Mouse (Mus musculus) lung, postnatal 14 days (tissue): ENCODE measurements around the gene Zswim3.

Experiments used
- DNase-seq: peaks from one replicate; pipeline ENCODE4 v3.0.0; 2021

Zswim3 gene

DNA sequence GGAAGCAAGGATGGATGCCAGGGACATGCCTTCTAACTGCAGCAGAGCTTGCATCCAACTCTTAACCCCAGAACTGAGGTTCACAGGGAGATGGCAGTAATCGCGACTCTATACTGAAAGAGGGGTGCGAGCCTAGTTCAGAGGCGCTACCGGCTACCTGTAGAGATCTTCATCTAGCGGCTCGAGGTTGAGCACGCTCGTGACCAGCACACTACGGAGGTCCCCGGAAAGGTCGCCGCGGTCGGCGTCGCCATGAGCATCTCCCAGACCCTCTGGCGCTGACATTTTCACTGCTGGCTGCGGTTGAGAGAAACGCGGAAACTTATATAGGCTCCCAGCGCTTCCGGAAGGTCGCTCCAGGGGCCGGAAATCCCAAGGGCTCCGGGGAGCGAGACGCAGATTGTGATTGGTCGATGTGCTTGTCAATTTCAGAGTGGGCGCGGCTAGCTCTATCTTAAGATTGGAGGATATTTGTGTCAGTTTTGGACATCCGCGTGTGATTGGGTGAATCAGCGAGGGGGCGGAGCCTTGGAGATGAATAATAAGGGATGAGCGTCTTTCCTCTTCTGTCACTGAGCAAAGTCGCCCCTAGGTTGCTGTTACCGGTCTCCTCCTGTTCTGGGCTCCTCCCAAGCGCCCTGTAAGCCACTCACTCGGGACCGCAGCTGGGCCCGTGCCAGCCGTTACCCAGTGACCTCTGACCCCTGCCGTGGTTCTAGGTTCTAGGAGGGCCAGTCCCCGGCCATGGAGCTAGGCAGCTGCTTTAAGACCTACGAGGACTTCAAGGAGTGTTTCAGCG is at the start of gene Zswim3, which contains the start of gene Acot8:
Gene Zswim3 (plus strand): TSS at position 566 of the 799 bp plus-strand sequence.
Gene Acot8 (minus strand): TSS at position 350 of the 799 bp plus-strand sequence.
- DNase-seq = peak; percentile 98

DNA sequence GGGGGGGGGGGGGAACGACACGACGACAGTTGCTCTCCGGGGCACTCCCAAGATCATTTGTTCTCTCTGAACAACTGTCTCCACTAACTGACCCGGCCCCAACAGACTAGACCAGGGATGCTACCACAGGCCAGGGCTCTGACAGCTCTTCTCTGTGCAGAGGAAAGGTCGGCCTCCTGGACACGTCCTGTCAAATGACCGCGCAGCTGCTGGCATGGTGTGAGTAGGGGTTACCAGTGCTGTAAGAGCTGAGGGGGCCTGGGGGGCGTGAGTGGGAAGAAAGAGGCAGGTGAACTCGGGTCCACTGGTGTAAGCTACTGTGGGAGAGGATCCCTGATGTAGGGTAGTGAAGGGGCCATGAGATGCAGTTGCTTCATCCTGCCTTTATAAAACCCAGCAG is 47.1 kb upstream of the Zswim3 start:
- no peak for DNase-seq

DNA sequence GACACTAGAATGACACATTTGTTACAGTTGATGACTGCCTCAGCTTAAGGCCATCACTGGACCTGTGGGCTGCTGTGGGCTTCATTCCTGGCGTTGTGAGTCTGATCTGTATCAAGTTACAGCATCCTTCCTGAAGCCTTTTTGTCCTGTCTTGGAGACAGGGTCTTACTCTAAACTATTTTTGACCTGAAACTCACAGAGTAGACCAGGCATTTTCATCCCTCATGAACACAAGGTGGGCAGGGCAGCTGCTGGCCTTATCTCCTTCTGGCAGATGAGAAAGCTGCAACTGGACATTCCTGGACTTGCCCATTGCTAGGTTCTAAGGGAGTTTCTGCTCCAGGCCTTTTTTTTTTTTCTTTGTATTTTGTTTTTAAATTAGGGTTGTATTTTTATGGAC is 46.2 kb upstream of the Zswim3 start:
- DNase-seq = no peak

DNA sequence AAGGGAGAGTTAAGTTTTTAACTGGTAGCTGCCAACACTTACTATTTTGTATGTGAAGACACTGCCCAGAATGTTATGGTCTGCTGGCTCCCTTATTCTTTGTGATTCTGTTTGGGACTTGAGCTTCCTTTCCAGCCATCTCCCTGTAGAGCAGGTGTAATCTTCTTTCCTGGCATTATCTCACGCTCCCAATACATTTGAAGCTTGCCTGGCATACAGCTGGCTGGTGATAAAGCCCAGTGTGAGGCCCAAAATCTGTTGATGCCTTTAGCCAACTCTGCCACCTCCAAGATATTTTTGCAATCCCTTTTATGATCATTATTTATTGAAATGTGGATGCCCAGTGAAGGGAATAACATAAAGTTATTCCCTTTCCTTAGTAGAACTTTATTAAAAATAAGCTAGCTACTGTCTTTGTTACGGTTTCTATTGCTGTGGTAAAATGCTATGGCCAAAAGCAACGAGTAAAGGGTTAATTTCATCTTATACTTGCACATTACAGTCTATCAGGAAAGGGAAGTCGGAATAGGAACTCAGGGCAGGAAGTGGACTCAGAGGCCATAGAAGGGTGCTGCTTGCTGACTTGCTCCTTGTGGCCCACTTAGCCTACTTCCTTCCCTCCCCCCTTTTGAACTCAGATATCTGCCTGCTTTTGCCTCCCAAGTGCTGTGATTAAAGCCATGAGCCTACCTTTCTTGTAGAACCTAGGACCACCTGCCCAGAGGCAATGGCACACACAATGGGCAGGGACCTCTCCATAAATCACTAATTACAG is 44.7 kb upstream of the Zswim3 start:
- no peak for DNase-seq

DNA sequence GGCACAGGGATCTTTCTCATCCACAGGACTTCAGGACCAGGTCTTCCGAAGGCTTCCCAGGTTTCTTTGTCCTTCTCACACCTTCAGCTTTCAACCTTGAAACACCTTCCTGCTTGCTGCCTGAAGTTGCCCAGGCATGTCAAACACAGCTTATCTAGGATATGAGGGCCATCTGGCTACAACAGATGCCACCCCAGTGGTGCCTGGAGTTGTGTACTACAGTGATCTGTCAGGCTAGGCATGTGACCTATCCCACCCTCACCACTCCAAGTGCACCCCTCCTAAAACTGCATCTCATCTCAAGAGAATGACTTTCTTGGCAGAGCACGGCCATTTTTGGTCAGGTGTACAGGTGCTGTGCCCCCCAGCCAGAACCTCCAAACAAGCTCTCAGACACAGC is 43.4 kb upstream of the Zswim3 start:
- no peak for DNase-seq

DNA sequence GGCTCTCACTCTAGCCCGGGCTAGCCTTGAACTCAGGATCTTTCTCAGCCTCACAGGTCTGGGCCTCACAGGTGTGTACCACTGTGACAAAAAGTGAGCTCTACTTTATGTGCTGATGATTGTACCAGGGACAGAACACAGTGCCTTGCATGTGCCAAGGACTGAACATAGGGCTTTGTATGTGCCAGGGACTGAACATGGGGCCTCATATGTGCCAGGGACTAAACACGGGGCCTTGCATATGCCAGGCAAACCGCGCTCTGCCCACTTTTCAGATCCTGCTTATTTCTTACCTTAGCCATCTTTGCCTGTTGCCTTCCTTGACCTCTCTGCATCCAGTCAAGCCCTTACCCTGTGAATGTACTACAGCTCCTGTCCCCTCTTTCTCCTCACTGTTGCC is 42.9 kb upstream of the Zswim3 start:
- DNase-seq = no peak

DNA sequence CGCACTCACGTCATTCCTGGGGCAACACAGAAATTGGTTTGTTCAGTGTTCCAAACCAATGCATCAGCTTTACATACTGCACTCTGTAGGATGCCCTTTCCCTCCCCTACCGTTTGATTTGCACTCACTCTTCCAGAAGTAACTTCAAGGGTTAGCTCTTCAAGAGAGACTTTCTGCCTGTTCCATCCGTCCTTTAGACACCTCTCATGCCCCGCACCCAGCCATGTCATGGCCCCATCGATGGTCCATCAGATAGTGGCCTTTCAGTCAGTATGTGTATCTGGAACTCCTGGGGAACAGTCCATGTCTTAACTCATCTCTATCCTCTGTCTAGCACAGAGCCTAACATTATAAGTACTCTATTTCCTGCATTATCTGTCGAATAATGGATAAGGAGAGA is 42.3 kb upstream of the Zswim3 start:
- no peak for DNase-seq

DNA sequence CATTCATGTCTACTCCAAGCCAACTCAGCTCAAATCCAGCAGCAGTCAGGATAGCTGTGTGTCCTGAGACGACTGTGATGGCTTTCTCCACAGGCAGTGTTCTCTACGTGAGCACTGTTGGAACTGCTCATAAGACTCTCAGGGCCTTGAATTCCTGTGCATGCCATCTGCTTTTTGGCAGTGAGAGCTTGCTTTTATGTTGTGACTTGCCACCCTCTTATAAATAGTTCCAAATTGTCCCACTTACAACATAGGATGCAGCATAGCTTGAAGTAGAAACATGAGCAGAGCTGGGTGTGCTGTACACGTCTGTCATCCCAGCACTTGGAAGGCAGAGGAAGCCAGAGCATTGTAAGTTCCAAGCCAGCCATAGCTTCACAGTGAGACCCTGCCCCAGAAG is 39.1 kb upstream of the Zswim3 start:
- DNase-seq = no peak

DNA sequence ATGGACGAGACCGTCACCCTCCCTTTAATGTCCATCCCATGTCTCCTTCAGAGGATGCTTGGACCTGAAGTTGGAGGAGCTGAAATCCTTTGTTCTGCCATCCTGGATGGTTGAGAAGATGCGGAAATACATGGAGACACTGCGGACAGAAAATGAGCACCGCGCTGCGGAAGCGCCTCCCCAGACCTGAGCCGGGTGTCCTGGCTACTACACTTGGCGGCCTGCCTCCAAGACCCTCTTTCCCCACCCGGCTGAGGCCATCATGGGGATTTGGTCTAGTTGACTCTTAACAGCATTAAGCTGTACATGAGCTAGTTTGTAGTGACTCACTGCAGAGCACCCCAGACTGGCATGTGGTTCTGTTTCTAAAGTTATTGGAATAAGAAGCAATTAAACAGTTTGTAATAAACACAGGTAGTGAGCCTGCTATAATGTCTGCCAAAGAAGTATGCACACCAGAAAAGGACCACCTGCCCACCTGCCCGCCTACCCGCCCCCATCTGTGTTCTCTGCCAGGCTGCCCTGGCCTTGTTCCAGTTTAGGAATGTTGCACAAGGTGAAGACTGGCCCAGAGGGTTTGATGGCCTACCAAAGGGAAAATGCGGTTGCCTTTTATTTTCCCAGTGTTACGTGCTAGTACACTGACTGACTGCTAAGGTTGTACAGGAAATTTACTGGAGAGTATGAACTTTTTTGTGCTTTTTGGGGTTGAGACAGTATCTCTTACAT is 36.9 kb upstream of the Zswim3 start:
- no peak for DNase-seq

DNA sequence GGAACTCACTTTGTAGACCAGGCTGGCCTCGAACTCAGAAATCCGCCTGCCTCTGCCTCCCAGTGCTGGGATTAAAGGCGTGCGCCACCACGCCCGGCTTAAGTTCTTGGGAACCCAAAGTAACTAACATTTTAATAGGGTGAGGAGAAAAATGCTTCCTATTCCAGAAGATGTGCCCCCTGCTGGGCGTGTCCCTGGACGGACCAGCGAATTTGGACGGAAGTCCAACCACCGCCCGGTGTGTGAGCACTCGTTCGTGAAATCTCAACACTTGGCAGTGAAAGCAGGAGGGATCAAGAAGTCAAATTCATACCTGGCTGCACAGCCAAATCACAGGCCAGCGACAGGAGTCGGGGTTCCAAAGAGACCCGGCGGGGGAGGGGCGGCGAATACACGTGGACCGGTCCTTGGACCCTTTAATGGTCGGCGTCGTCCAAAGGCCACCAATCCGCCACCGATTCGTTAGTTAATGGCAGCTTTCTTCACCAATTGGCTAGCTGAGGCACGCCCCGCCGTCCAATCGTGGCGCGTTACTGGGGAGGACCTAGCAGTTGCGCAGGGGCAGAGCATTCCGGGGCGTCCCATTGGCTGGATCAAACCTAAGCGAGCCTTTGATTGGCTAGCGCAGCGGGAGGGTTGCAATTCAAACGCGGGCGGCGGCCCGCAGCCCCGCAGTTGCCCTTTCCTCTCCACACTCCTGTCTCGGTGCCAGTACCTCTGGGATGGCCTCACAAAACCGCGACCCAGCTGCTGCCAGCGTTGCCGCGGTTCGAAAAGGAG is 35.5 kb upstream of the Zswim3 start, which contains the start of gene Ube2c:
Gene Ube2c (plus strand): TSS at position 641 of the 780 bp plus-strand sequence.
- DNase-seq = peak; percentile 98

DNA sequence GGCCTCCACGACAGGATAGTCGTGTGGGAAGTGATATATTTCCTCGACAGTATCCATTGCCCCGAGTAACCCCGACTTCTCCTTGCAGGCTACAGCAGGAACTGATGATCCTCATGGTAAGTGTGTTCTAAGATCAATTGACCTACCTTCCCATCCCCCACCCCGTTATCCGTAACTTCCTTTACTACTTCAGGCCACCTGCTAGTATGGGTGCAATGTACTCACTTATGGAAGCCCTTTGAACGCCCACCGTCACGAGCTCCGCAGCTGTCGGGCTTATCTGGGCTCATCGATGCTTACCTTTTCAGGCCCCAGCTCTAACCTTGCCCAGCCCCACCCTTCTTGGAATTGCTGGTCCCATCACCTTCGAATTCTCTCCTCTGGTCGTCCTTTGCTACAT is 34.6 kb upstream of the Zswim3 start:
- no peak for DNase-seq

DNA sequence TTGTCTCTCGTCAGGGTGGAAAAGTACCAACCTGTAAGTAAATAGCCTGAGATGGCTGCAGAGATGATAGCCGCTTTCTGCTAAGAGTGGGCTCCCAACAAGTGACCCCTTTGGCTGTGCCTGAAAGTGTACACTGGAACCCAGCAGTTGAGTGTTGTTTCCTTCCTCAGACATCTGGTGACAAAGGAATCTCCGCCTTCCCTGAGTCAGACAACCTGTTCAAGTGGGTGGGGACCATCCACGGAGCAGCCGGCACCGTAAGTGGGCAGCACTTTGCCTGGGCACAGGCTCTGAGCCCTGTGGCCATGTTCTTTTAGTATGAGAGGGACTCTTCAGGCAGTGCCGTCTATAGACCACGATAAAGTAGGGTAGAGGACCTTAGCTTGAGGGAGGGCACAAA is 33.8 kb upstream of the Zswim3 start:
- no peak for DNase-seq

DNA sequence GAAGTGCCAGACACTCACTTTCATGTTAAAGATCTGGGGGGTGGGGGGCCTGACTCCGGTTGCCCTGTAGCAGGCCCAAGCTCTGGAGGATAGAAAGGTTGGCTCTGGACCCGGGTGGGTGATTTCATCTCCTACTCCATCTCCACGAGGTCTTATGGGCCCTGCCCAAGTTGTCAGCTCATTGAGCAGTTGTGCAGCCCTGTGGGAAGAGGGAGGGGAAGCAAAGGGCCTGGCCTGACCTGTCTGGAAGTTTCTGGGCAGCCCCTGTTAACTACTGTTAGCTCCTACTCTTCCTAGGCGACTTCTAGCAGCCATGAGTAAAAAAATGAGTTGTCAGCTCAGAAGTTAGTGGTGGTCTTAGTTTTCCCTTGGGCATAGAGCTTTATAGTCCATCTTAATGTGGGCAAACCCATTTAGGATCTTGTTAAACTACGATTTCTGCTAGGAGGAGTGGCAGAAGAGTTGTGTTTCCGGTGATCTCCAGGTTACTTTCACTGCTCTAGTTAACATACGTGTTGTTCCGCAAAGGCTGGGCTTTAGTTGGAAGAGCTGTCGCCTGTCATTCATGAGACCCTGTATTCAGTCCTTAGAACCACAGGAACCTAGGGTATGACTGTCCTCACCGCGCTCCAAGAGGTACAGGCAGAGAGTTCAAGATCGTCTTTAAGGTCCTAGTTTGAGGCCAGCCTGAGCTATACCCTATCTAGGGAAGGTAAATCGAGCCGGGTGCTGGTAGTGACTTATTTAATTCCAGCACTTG is 31.5 kb upstream of the Zswim3 start:
- DNase-seq = no peak

DNA sequence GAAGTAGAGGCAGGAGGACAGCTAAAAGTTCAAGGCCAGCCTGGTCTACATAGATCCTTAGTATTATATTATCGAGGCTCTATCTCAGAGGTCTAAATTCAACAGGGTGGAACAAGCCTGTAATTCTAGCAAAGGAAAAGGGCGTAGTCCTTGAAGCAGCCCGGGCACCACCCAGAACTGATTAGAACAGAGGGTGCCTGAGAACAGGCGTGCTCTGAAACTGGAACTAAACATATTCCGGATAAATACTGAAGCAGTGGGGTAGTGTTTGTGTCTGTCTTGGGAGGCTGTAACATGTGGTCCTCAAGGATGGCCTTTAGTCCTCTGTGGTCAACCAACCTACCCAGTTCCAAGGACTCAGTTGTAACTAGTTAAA is 30.9 kb upstream of the Zswim3 start:
- no peak for DNase-seq

DNA sequence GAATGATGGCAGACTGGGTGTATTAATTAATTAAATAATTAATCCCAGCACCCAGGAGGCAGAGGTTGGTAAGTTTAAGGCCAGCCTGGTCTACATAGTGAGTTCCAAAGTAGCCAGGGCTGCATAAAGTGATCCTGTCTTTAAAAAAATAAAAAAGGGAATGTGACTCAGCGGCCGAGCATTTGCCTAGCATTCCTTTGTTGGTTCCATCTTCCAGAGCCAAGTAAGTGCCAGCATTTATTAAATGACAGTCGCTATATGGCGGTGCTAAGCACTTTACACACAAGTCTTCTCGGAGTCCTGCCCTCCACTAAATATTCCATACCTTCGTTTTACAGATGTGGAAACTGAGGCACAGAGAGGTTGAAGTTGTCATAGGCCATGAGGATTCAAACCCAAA is 28.8 kb upstream of the Zswim3 start:
- no peak for DNase-seq

DNA sequence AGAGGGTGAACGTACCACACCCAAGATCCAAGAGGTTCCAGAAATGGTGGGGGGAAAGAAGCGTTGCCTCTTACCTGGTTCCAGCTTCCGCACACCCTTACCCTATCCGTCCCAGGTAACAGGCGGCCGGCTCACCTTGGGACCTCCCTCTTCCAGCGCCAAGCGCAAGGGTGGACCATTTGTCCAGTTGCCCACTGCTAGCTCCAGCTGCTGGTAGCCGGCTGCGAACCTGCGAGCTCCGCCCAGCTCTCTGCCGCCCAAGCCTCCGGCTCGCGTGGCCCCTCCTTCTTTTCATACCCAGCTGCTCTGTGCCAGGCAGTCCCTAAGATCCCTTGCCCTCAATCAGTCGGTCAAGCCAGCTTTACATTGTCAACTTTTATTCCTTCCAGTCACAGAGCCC is 28.1 kb upstream of the Zswim3 start:
- DNase-seq = no peak

DNA sequence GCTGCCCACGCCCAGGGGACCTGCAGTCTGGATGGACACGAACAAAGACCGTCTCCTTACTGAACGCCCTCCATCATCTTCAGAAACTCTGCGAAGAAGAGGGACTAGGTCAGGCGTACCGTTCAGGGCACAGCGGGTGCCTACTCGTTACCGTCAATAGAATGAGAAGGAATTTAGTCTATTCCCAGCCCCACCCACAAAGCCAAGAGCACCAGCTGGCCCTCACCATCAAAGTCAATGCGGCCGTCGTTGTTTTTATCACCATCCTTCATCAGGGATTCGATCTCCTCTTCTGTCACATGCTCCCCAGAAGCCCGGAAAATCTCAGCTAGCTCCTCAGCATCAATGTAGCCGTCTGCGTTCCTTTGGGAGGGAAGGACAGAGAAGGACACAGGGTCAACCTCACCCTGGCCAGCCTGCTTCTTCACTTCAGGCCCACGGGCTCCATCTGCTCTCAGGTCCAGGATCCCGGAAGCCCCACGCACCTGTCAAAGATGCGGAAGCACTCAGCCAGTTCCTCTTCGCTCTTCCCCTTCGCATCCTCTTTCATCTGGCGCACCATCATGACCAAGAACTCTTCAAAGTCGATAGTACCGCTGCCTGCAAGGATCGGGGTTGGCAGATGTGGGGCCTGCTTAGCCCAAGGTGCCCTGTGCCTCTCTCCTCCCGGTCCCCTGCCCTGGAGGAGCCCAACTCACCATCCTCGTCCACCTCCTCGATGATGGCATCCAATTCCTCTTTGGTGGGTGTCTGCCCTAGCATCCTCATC is 27.5 kb upstream of the Zswim3 start:
- DNase-seq = no peak

DNA sequence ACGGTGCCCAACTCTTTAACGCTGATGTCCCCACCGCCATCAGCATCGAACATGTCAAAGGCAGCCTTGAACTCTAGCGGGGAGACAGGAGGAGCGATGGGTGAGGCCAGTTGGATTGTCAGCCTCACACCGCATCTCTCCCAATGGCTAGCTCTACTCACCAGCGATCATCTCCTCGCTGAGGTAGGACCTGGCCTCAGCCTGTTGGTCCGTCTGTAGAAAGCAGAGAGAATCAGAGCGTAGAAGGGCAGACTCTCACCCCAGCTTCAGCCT is 26.9 kb upstream of the Zswim3 start:
- DNase-seq = no peak

DNA sequence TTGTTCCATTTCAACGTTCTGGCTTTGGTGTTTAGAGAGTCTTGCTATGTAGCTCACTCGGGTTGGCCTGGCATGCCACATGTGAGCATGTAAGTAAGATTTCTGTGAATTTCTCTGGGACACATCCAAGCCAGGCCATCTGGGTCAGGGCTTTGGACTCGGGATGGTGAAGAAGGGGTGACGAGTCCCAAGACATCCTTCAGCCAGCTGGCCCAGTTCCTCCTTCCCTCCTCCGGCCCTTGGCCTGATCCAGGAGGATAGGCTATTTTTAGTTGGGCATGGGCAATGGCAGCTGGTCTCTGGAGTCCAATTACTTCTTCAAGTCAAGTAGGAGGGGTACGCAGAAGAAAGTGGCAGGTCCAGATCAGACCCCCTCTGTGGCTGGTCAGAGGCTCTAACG is 26.1 kb upstream of the Zswim3 start:
- no peak for DNase-seq

DNA sequence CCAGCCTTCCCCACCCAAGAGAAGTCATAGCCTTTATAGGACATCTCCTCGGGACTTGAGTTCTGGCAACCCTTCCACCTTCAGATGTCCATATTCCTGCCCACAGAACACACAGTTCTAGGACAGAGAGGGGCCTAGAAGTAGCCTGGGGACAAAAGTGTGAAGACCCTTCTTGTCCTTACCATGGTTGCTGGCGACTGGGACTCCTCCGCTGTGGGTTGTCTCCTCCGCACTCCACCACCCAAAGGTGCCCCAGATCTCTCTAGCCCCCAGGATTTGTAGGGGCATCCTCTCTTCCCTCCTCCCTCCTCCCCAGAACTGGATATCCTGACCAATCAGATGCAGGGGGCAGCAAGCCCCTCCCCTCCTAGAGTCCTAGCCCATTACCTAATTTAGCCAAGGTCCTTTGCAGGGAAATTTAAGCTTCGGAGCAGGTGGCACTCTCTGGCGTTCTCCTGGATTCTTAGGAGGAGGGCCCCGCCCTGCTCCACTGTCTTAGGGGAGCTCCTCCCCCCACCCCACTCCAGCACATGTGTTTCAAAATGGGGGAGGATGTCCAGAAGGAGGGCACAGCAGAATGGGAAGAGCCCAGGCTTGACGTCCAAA is 25.3 kb upstream of the Zswim3 start, which contains the start of gene Tnnc2:
Gene Tnnc2 (minus strand): TSS at position 487 of the 606 bp plus-strand sequence.
- no peak for DNase-seq

DNA sequence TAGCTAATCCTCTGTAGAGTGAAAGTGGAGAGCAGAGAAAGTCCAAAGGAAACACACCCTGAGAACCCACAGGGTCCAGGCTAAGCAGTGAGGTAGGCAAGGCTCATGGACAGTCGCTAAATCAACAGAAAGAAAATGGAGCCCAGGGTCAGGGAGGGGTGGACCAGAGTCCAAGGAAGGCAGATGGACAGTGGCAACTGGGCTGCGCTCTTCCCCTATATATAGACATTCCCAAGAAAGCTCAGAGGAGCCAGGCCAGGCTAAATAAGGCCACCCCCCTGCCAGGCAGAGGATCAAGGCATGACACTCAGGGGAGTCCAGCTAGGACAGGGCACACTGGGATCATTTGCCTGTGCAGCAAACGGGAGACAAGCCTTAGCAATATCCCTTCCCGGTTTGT is 23.0 kb upstream of the Zswim3 start:
- DNase-seq = no peak
